11 mouse cellular contexts compared by ENCODE assay signal in the genomic region with DNA sequence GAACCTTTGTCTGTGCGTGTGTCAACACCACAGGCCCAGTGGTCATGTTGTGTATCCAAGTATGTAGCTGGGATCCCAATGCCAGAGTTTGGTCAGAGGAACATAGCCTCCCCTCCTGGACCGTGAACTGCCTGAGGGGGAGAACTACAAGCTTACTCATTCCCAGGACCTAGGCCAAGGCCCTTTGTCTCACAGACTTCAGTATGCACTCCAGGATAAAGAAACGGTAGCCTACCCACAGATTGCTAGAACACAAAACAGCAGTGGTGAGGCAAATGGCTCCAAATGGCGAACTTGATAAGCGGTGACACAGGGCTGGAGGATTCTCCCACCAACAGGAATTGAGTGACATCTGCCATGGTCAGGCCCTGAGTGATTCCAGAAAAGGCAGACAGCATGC. TPM values are rescaled to one million over a fixed set of nuclear protein-coding genes. Genes with fewer than 3 reads are reported as not detected.
DNase-seq lines count a peak whose midpoint lies in the region; ATAC-seq and TF ChIP-seq lines count a peak whose summit lies in the region.
"Had no signal": no experiment of that assay in that cellular context is flagged by ENCODE, and none has a peak within 500 bp of the region (broad histone marks: within the 10 kb centered on the region; RNA-seq: fewer than 3 reads in every experiment).

No protein-coding gene starts in this region.

- H3K9me3 ChIP-seq in heart, embryonic 10.5 days, result no peaks in the 10 kb centered on the region
- H3K9me3 ChIP-seq in midbrain, embryonic 10.5 days (replicated peaks), result no peaks in the 10 kb centered on the region
- H3K9me3 ChIP-seq in midbrain, embryonic 15.5 days, result no peaks in the 10 kb centered on the region
- H3K9me3 ChIP-seq in embryonic facial prominence, embryonic 15.5 days (replicated peaks), result no peaks in the 10 kb centered on the region
- H3K9me3 ChIP-seq in neural tube, embryonic 15.5 days (replicated peaks), result no peaks in the 10 kb centered on the region
- H3K9me3 ChIP-seq: hindbrain, embryonic 10.5 days had no signal

- WGBS in heart, embryonic 10.5 days, result 42% methylated on average over 5 of the region's 5 CpGs
- WGBS in midbrain, embryonic 10.5 days, result 70% methylated on average over 5 of the region's 5 CpGs
- 59% methylated on average over 5 of the region's 5 CpGs for WGBS in midbrain, embryonic 15.5 days
- 51% methylated on average over 5 of the region's 5 CpGs for WGBS in embryonic facial prominence, embryonic 15.5 days
- 50% methylated on average over 5 of the region's 5 CpGs for whole genome bisulfite sequencing in neural tube, embryonic 15.5 days

- intact Hi-C loops in left cerebral cortex, adult 2 months (cut with DNase I), result no loop called here

- H3K27ac ChIP-seq in heart, embryonic 10.5 days, result peak overlapping the region; percentile 44
- 0 out of 2 replicates have a peak overlapping the region, but pooled peaks have one; percentile 23 for H3K27ac ChIP-seq in midbrain, embryonic 10.5 days (replicated peaks)
- no peak overlapping the region for H3K27ac ChIP-seq in midbrain, embryonic 15.5 days
- peak overlapping the region; percentile 79 for H3K27ac ChIP-seq in embryonic facial prominence, embryonic 15.5 days (replicated peaks)
- H3K27ac ChIP-seq in neural tube, embryonic 15.5 days (replicated peaks), result peak overlapping the region; percentile 23; the same call in 1 of the 2 replicates
- H3K27ac ChIP-seq in left cerebral cortex, adult 2 months, result no peak overlapping the region
- H3K27ac ChIP-seq: hindbrain, embryonic 10.5 days had no signal

- ATAC-seq in midbrain, embryonic 15.5 days (replicated peaks), result no peak
- ATAC-seq in embryonic facial prominence, embryonic 15.5 days (ENCODE audit: insufficient number of reproducible peaks, low FRiP score, low TSS enrichment, low read depth), result no peak
- no peak for ATAC-seq in neural tube, embryonic 15.5 days (ENCODE audit: low FRiP score)

- H3K4me1 ChIP-seq in heart, embryonic 10.5 days, result peaks cover 41% of the 10 kb centered on the region
- peaks cover 44% of the 10 kb centered on the region for H3K4me1 ChIP-seq in midbrain, embryonic 10.5 days
- peaks cover 44% of the 10 kb centered on the region for H3K4me1 ChIP-seq in midbrain, embryonic 15.5 days
- peaks cover 49% of the 10 kb centered on the region for H3K4me1 ChIP-seq in embryonic facial prominence, embryonic 15.5 days
- H3K4me1 ChIP-seq in neural tube, embryonic 15.5 days, result peaks cover 34% of the 10 kb centered on the region

- H3K4me2 ChIP-seq in midbrain, embryonic 15.5 days, result no peak overlapping the region
- no peak overlapping the region for H3K4me2 ChIP-seq in embryonic facial prominence, embryonic 15.5 days (replicated peaks)
- H3K4me2 ChIP-seq in neural tube, embryonic 15.5 days, result no peak overlapping the region

- no peaks in the 10 kb centered on the region for H3K36me3 ChIP-seq in heart, embryonic 10.5 days
- no peaks in the 10 kb centered on the region for H3K36me3 ChIP-seq in midbrain, embryonic 10.5 days
- H3K36me3 ChIP-seq in midbrain, embryonic 15.5 days (replicated peaks), result no peaks in the 10 kb centered on the region
- H3K36me3 ChIP-seq in embryonic facial prominence, embryonic 15.5 days, result no peaks in the 10 kb centered on the region
- H3K36me3 ChIP-seq in neural tube, embryonic 15.5 days, result no peaks in the 10 kb centered on the region
- H3K36me3 ChIP-seq: hindbrain, embryonic 10.5 days had no signal

- no peak overlapping the region for H3K9ac ChIP-seq in midbrain, embryonic 15.5 days
- H3K9ac ChIP-seq in embryonic facial prominence, embryonic 15.5 days, result no peak overlapping the region
- no peak overlapping the region for H3K9ac ChIP-seq in neural tube, embryonic 15.5 days (replicated peaks)

- no peak for DNase-seq in heart, embryonic 10.5 days (ENCODE audit: low spot score)
- DNase-seq in heart, adult 18-20 months, result no peak
- DNase-seq in midbrain, embryonic 10.5 days (ENCODE audit: low spot score), result no peak
- no peak for DNase-seq in left cerebral cortex, adult 2 months (ENCODE audit: extremely low spot score in 1 of 2, low spot score in 2 of 2)
- no peak for DNase-seq in urinary bladder, postnatal 25 days (ENCODE audit: low spot score)

- no peak overlapping the region for H3K4me3 ChIP-seq in heart, embryonic 10.5 days
- no peak overlapping the region for H3K4me3 ChIP-seq in midbrain, embryonic 10.5 days
- H3K4me3 ChIP-seq in midbrain, embryonic 15.5 days, result no peak overlapping the region
- no peak overlapping the region for H3K4me3 ChIP-seq in embryonic facial prominence, embryonic 15.5 days (replicated peaks)
- no peak overlapping the region for H3K4me3 ChIP-seq in neural tube, embryonic 15.5 days (replicated peaks)
- no peak overlapping the region for H3K4me3 ChIP-seq in left cerebral cortex, adult 2 months
- H3K4me3 ChIP-seq: hindbrain, embryonic 10.5 days had no signal

- peaks cover 7% of the 10 kb centered on the region; the same call in 1 of the 2 replicates for H3K27me3 ChIP-seq in heart, embryonic 10.5 days (ENCODE audit: insufficient read depth, poor library complexity, severe bottlenecking)
- H3K27me3 ChIP-seq in midbrain, embryonic 10.5 days (ENCODE audit: low read depth, poor library complexity, severe bottlenecking), result peaks cover 30% of the 10 kb centered on the region
- no peaks in the 10 kb centered on the region for H3K27me3 ChIP-seq in midbrain, embryonic 15.5 days (replicated peaks)
- H3K27me3 ChIP-seq in embryonic facial prominence, embryonic 15.5 days, result no peaks in the 10 kb centered on the region
- H3K27me3 ChIP-seq in neural tube, embryonic 15.5 days (replicated peaks), result 0 out of 2 replicates have a peak, but pooled peaks cover 3% of the 10 kb centered on the region

- TF ChIP-seq CTCF in left cerebral cortex, adult 2 months (IDR thresholded peaks at IDR 0.05), result no peak

RNA-seq across cellular contexts. Expression of gene Acvr1b, which starts 10.0 kb away (rescaled TPM):
- 5.4 and 5.6 TPM in 2 replicates for polyA plus RNA-seq in heart, embryonic 10.5 days (2016; fragmentation: Nextera tagmentation; extraction: Ambion mirVana)
- 10 to 100 TPM in 1 of 2 experiments, 1 to 10 TPM in 1; 9.8 to 10.3 TPM for total RNA-seq in heart, adult 18-20 months (2021)
- 5.4 and 7.0 TPM in 2 replicates for polyA plus RNA-seq in midbrain, embryonic 10.5 days (2016; fragmentation: Nextera tagmentation; extraction: Ambion mirVana)
- polyA plus RNA-seq in midbrain, embryonic 15.5 days (2015; fragmentation: Nextera tagmentation; extraction: Ambion mirVana), result 23.3 and 24.9 TPM in 2 replicates
- 10.5 and 11.4 TPM in 2 replicates for polyA plus RNA-seq in embryonic facial prominence, embryonic 15.5 days (2015; fragmentation: Nextera tagmentation; extraction: Ambion mirVana)
- polyA plus RNA-seq in neural tube, embryonic 15.5 days (2015; fragmentation: Nextera tagmentation; extraction: Ambion mirVana), result 19.3 and 23.1 TPM in 2 replicates
- 100 to 1,000 TPM; 102 to 114 TPM for total RNA-seq in left cerebral cortex, adult 2 months (2021)

RNA-seq across cellular contexts. Expression of gene Acvrl1, which starts 35.5 kb away (rescaled TPM):
- 2.7 and 5.2 TPM in 2 replicates for polyA plus RNA-seq in heart, embryonic 10.5 days (2016; fragmentation: Nextera tagmentation; extraction: Ambion mirVana)
- total RNA-seq in heart, adult 18-20 months (2021), result 10 to 100 TPM; 26.5 to 27.9 TPM
- polyA plus RNA-seq in midbrain, embryonic 10.5 days (2016; fragmentation: Nextera tagmentation; extraction: Ambion mirVana), result 8.9 and 10.7 TPM in 2 replicates
- 8.6 and 8.7 TPM in 2 replicates for polyA plus RNA-seq in midbrain, embryonic 15.5 days (2015; fragmentation: Nextera tagmentation; extraction: Ambion mirVana)
- polyA plus RNA-seq in embryonic facial prominence, embryonic 15.5 days (2015; fragmentation: Nextera tagmentation; extraction: Ambion mirVana), result 17.5 and 19.6 TPM in 2 replicates
- 9.5 and 12.6 TPM in 2 replicates for polyA plus RNA-seq in neural tube, embryonic 15.5 days (2015; fragmentation: Nextera tagmentation; extraction: Ambion mirVana)
- 10 to 100 TPM; 13.8 to 15.1 TPM for total RNA-seq in left cerebral cortex, adult 2 months (2021)

RNA-seq across cellular contexts. Expression of gene Ankrd33, which starts 48.3 kb away (rescaled TPM):
- not detected in 2 replicates for polyA plus RNA-seq in heart, embryonic 10.5 days (2016; fragmentation: Nextera tagmentation; extraction: Ambion mirVana)
- not detected for total RNA-seq in heart, adult 18-20 months (2021)
- not detected in 2 replicates for polyA plus RNA-seq in midbrain, embryonic 10.5 days (2016; fragmentation: Nextera tagmentation; extraction: Ambion mirVana)
- not detected in 2 replicates for polyA plus RNA-seq in midbrain, embryonic 15.5 days (2015; fragmentation: Nextera tagmentation; extraction: Ambion mirVana)
- not detected in 2 replicates for polyA plus RNA-seq in embryonic facial prominence, embryonic 15.5 days (2015; fragmentation: Nextera tagmentation; extraction: Ambion mirVana)
- not detected in 2 replicates for polyA plus RNA-seq in neural tube, embryonic 15.5 days (2015; fragmentation: Nextera tagmentation; extraction: Ambion mirVana)
- not detected for total RNA-seq in left cerebral cortex, adult 2 months (2021)
- total RNA-seq: layer of hippocampus, adult 18-20 months had no signal
- polyA plus RNA-seq: hindbrain, embryonic 10.5 days; testis, adult 2 months had no signal

Comparison
In these comparisons a context has a peak if more than half of its experiments do, and no peak if none do; other contexts are left out.
1. H3K27ac ChIP-seq: peak in heart, embryonic 10.5 days (single experiment), midbrain, embryonic 10.5 days (single experiment), embryonic facial prominence, embryonic 15.5 days (single experiment) and neural tube, embryonic 15.5 days (single experiment); none in midbrain, embryonic 15.5 days (single experiment) and left cerebral cortex, adult 2 months (single experiment).